Mouse (Mus musculus) liver, embryonic 12.5 days (tissue): ENCODE measurements around the gene Enpp6. TPM values are rescaled to one million over a fixed set of nuclear protein-coding genes. Genes with fewer than 3 reads are reported as not detected.

Source experiments
- ATAC-seq: fragments of 200-750 bp; cut with Nextera tagmentation; 2 replicates; pipeline ENCODE4 v1.8.0; 2017; ENCODE audit warnings: moderate number of reproducible peaks, mild to moderate bottlenecking, moderate library complexity
- H3K27ac ChIP-seq: fragments of 300-500 bp; sonication (generic); 2 replicates; pipeline ENCODE4 v1.5.1; 2016; ENCODE audit warnings: mild to moderate bottlenecking
- H3K27me3 ChIP-seq: fragments of 300-500 bp; sonication (generic); replicated peaks from 2 replicates; pipeline ENCODE4 v1.6.1; 2016; ENCODE audit warnings: mild to moderate bottlenecking, moderate library complexity
- H3K36me3 ChIP-seq: fragments of 300-500 bp; sonication (generic); 2 replicates; pipeline ENCODE4 v1.6.1; 2016; ENCODE audit warnings: mild to moderate bottlenecking, moderate library complexity
- H3K4me1 ChIP-seq: fragments of 300-500 bp; sonication (generic); 2 replicates; pipeline ENCODE4 v1.6.1; 2016
- H3K4me2 ChIP-seq: fragments of 300-500 bp; sonication (generic); 2 replicates; pipeline ENCODE4 v1.6.1; 2016; ENCODE audit warnings: mild to moderate bottlenecking, moderate library complexity
- H3K4me3 ChIP-seq: fragments of 300-500 bp; sonication (generic); 2 replicates; pipeline ENCODE4 v1.5.1; 2016; ENCODE audit warnings: mild to moderate bottlenecking, moderate library complexity
- H3K9ac ChIP-seq: fragments of 300-500 bp; sonication (generic); 2 replicates; pipeline ENCODE4 v1.6.1; 2016; ENCODE audit warnings: mild to moderate bottlenecking, moderate library complexity
- H3K9me3 ChIP-seq: fragments of 300-500 bp; sonication (generic); replicated peaks from 2 replicates; pipeline ENCODE4 v1.6.1; 2016; ENCODE audit warnings: mild to moderate bottlenecking, moderate library complexity
- WGBS: fragments of 180-500 bp; shearing (Covaris S2); methylation state at CpG from one replicate; pipeline ENCODE4 v1.1.7; 2016; ENCODE audit not compliant: insufficient replicate concordance; 5-methylcytosine and 5-hydroxymethylcytosine counted together
- polyA plus RNA-seq: library from polyadenylated mRNA; unstranded; fragments of >200 nt; fragmentation: Nextera tagmentation; extraction: Ambion mirVana; gene quantifications from 2 replicates; pipeline ENCODE4 v1.2.1, GENCODE M21; 2016

The Enpp6 gene
- polyA plus RNA-seq, 1 experiment from 2014 or later = 0.25 TPM

GRCm38 (mm10) chr8:47046340-47046739, 59.7 kb downstream of the Enpp6 start:
- Histone ChIP-seq H3K4me1 (no peaks in the 10 kb centered on the region), H3K4me2 (no peak overlapping the region), H3K9me3 (no peaks in the 10 kb centered on the region), H3K27ac (no peak overlapping the region), H3K4me3 (no peak overlapping the region), H3K36me3 (no peaks in the 10 kb centered on the region), H3K27me3 (no peaks in the 10 kb centered on the region), H3K9ac (no peak overlapping the region)
- ATAC-seq = no peak
- WGBS = 68% methylated on average over 4 of the region's 4 CpGs

DNA sequence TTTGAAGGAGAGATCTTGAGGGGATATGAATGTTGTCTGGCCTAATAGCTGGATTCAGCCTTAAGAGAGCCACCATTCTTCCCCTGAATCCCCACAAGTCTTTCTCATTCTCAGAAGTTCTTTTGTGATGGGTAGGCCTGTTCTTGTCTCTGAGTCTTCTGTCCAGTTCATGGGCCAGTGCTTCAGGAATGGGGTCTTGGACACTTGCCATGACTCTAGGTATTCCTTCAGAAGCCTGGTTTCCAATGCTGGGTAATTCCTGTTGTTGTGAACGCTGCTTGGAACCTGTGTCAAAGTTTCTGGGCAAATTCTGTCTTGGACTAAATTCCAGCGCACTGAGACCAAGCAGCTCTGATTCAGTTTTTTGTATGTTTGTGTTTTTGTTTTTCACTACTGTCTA, 60.5 kb downstream of the Enpp6 start:
- 69% methylated on average over 2 of the region's 2 CpGs for WGBS

DNA sequence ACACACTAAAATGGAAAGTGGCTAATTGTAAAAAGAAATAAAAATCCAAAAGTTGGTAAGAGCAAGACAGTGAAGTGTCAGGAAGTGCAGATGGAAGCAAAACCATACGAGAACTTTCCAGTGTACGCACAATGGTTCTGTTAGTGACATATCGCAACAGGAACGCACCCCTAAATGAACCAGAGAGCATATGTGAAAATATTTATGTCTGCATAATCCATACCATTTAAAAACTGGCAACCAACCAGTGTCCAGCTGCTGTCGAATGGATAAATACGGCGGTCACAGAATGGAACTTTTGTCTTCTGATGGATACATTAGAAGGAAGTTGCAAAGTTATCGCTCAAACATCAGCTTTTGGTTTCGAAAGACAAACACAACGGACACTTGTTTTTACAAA, 61.9 kb downstream of the Enpp6 start:
- H3K9ac ChIP-seq = no peak overlapping the region
- ATAC-seq = no peak
- H3K27ac ChIP-seq = no peak overlapping the region
- no peaks in the 10 kb centered on the region for H3K27me3 ChIP-seq
- WGBS = 81% methylated on average over 10 of the region's 10 CpGs
- H3K4me2 ChIP-seq = no peak overlapping the region
- no peak overlapping the region for H3K4me3 ChIP-seq
- H3K36me3 ChIP-seq = no peaks in the 10 kb centered on the region
- H3K9me3 ChIP-seq = no peaks in the 10 kb centered on the region
- no peaks in the 10 kb centered on the region for H3K4me1 ChIP-seq

More for the DNA sequence above, 60.5 kb downstream of the Enpp6 start:
- Histone ChIP-seq H3K9me3 (no peaks in the 10 kb centered on the region), H3K4me2 (no peak overlapping the region), H3K27me3 (no peaks in the 10 kb centered on the region), H3K4me1 (no peaks in the 10 kb centered on the region), H3K36me3 (no peaks in the 10 kb centered on the region), H3K4me3 (no peak overlapping the region), H3K9ac (no peak overlapping the region), H3K27ac (no peak overlapping the region)
- no peak for ATAC-seq

GRCm38 (mm10) chr8:47052643-47053042, 66.0 kb downstream of the Enpp6 start:
- WGBS = 48% methylated on average over 3 of the region's 3 CpGs
- no peaks in the 10 kb centered on the region for H3K36me3 ChIP-seq
- H3K27ac ChIP-seq = no peak overlapping the region
- no peak overlapping the region for H3K9ac ChIP-seq
- no peak for ATAC-seq
- no peaks in the 10 kb centered on the region for H3K9me3 ChIP-seq
- no peak overlapping the region for H3K4me2 ChIP-seq
- no peaks in the 10 kb centered on the region for H3K4me1 ChIP-seq
- no peak overlapping the region for H3K4me3 ChIP-seq
- H3K27me3 ChIP-seq = no peaks in the 10 kb centered on the region

- Histone ChIP-seq H3K4me2 (no peak overlapping the region), H3K36me3 (no peaks in the 10 kb centered on the region), H3K9me3 (no peaks in the 10 kb centered on the region), H3K9ac (no peak overlapping the region), H3K4me1 (no peaks in the 10 kb centered on the region), H3K4me3 (no peak overlapping the region), H3K27ac (no peak overlapping the region), H3K27me3 (no peaks in the 10 kb centered on the region)
- no peak for ATAC-seq
- 50% methylated on average over 1 of the region's 1 CpGs for WGBS
Measured at GRCm38 (mm10) chr8:47056086-47056485, 69.4 kb downstream of the Enpp6 start.

DNA sequence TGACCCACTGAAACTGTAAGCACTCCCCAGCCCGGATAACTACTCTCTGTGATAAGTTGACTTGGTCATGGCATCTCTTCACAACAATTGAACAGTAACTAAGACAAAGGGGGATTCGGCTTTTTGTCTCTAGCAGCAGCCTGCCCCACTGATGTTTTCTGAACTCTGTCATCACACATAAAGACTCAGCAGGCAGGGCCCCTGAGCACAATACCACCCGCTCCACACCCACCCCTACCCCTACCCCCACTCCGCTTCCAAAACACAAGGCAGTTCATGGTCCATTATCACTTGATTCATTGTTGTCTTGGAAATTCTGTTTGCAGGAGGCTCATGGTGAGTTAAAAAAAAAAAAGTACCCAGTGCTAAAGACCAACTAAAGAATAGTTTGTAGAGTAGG, 71.8 kb downstream of the Enpp6 start:
- H3K27me3 ChIP-seq = no peaks in the 10 kb centered on the region
- WGBS = 72% methylated on average over 4 of the region's 4 CpGs
- H3K4me3 ChIP-seq = no peak overlapping the region
- no peak overlapping the region for H3K9ac ChIP-seq
- H3K27ac ChIP-seq = no peak overlapping the region
- H3K9me3 ChIP-seq = no peaks in the 10 kb centered on the region
- no peak overlapping the region for H3K4me2 ChIP-seq
- H3K36me3 ChIP-seq = no peaks in the 10 kb centered on the region
- no peaks in the 10 kb centered on the region for H3K4me1 ChIP-seq
- ATAC-seq = no peak

GRCm38 (mm10) chr8:47058971-47059370, 72.3 kb downstream of the Enpp6 start:
- no peaks in the 10 kb centered on the region for H3K36me3 ChIP-seq
- no peak overlapping the region for H3K27ac ChIP-seq
- no peak overlapping the region for H3K4me2 ChIP-seq
- no peak for ATAC-seq
- no peak overlapping the region for H3K9ac ChIP-seq
- H3K4me3 ChIP-seq = no peak overlapping the region
- no peaks in the 10 kb centered on the region for H3K9me3 ChIP-seq
- no peaks in the 10 kb centered on the region for H3K4me1 ChIP-seq
- 69% methylated on average over 2 of the region's 2 CpGs for WGBS
- no peaks in the 10 kb centered on the region for H3K27me3 ChIP-seq

DNA sequence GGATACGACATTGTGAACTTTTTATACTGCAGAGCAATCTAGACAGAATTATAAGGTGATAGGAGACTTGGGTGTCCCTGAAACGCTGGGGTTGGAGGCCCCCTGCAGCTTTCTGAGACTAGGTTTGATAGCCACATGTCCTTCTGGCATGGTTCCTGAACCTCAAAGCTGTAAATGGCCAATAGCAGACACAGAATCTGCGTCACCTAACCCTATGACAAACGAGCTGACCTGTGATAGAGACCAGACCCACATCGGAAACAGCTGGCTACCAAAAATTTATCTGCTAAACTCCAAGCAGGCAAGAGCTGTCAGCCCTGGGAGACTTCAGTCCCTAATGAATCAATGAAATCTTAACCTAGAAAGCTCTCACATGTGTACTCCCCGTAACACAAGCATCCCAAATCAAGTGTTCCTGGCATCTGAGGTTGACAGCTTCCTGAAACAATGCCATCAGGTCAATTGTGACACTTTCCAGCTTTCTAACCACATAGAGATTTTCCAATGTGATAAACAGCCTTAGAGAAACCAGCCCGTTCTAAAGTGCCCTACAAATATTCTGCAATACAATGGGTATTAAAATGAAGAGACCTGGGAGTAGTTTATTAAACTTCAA, 74.5 kb downstream of the Enpp6 start:
- no peaks in the 10 kb centered on the region for H3K27me3 ChIP-seq
- no peak for ATAC-seq
- no peak overlapping the region for H3K4me3 ChIP-seq
- H3K36me3 ChIP-seq = no peaks in the 10 kb centered on the region
- H3K9ac ChIP-seq = no peak overlapping the region
- H3K4me1 ChIP-seq = no peaks in the 10 kb centered on the region
- H3K4me2 ChIP-seq = no peak overlapping the region
- H3K9me3 ChIP-seq = no peaks in the 10 kb centered on the region
- H3K27ac ChIP-seq = no peak overlapping the region
- 41% methylated on average over 7 of the region's 7 CpGs for WGBS

DNA sequence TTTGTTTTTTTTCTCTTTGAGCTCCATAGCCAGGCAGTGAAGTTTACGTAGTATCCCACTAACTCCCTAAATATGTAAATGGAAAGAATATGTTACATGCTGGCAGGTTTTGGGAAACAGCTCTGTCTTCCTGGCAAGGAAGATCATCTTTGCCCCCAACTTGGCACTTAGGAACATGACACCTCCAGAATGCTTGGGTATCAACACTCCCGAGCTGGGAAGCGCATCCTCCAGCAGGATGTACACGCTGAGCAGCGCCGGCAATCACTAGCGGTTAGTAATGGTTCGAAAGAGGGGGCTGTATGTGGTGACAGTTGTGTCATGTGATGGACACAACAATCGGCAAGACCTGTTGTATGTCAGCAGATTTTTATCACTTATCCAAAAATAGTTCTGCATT, 80.4 kb downstream of the Enpp6 start:
- ATAC-seq = no peak
- no peak overlapping the region for H3K27ac ChIP-seq
- no peaks in the 10 kb centered on the region for H3K36me3 ChIP-seq
- H3K4me3 ChIP-seq = no peak overlapping the region
- no peaks in the 10 kb centered on the region for H3K27me3 ChIP-seq
- H3K9me3 ChIP-seq = no peaks in the 10 kb centered on the region
- WGBS = 80% methylated on average over 9 of the region's 9 CpGs
- no peak overlapping the region for H3K9ac ChIP-seq
- no peak overlapping the region for H3K4me2 ChIP-seq
- no peaks in the 10 kb centered on the region for H3K4me1 ChIP-seq

DNA sequence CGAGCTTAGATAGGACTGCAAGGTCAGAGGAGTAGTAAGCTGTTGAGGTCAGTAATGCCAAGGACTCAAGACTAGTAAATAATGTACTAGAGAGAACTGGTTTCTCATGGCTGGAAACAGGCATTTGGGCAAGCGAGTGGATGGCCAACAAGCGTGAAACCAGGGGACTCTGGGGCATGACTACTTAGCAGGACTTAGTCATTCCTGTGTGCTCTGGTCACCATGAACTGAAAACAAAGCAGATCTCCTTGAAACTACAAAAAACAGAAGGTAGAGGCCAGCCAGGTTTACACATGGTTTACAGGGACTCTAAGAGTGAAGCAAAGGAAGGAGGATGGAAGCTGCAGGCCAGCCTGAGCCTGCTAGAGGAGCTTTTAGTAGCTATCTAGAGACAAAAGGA, 82.9 kb downstream of the Enpp6 start:
- Histone ChIP-seq H3K27me3 (no peaks in the 10 kb centered on the region), H3K9me3 (no peaks in the 10 kb centered on the region), H3K4me3 (no peak overlapping the region), H3K4me1 (no peaks in the 10 kb centered on the region), H3K36me3 (no peaks in the 10 kb centered on the region), H3K27ac (no peak overlapping the region), H3K9ac (no peak overlapping the region), H3K4me2 (no peak overlapping the region)
- 52% methylated on average over 3 of the region's 3 CpGs for WGBS
- ATAC-seq = no peak

GRCm38 (mm10) chr8:47072001-47072400, 85.3 kb downstream of the Enpp6 start:
- Histone ChIP-seq H3K36me3 (no peaks in the 10 kb centered on the region), H3K9ac (no peak overlapping the region), H3K4me2 (no peak overlapping the region), H3K4me3 (no peak overlapping the region), H3K9me3 (no peaks in the 10 kb centered on the region), H3K4me1 (no peaks in the 10 kb centered on the region), H3K27ac (no peak overlapping the region), H3K27me3 (no peaks in the 10 kb centered on the region)
- WGBS = 66% methylated on average over 5 of the region's 5 CpGs
- ATAC-seq = no peak

GRCm38 (mm10) chr8:47075941-47076555, 89.4 kb downstream of the Enpp6 start:
- Histone ChIP-seq H3K4me3 (no peak overlapping the region), H3K27me3 (no peaks in the 10 kb centered on the region), H3K4me1 (no peaks in the 10 kb centered on the region), H3K9ac (no peak overlapping the region), H3K36me3 (no peaks in the 10 kb centered on the region), H3K9me3 (no peaks in the 10 kb centered on the region), H3K4me2 (no peak overlapping the region), H3K27ac (no peak overlapping the region)
- ATAC-seq = no peak
- WGBS = 70% methylated on average over 6 of the region's 6 CpGs

DNA sequence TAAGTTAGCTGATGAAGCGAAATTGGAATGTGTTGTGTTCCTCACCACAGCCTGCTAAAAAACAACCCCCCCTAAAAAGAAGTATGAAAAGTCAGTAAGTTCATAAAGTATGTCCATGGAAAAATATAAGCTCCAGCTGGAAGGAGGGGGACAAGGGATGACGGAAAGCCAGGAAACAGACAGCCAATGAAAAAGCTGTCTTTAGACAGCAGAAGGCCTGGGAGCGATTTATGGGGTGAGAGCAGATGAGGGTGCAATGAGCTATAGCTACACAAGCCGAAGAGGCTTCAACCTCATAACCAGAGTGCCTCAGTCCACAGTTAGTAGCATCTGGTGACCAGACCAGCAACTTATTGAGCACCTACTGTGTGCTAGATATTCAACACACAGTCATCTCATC, 93.3 kb downstream of the Enpp6 start:
- no peak overlapping the region for H3K9ac ChIP-seq
- H3K4me2 ChIP-seq = no peak overlapping the region
- H3K4me1 ChIP-seq = no peaks in the 10 kb centered on the region
- H3K27me3 ChIP-seq = no peaks in the 10 kb centered on the region
- H3K4me3 ChIP-seq = no peak overlapping the region
- no peaks in the 10 kb centered on the region for H3K36me3 ChIP-seq
- no peak overlapping the region for H3K27ac ChIP-seq
- ATAC-seq = no peak
- 53% methylated on average over 4 of the region's 4 CpGs for WGBS
- no peaks in the 10 kb centered on the region for H3K9me3 ChIP-seq
